Mouse (Mus musculus): ENCODE measurements at regions not wholly inside any gene's neighbourhood (a gene's known extent, or its start where the extent isn't known, plus 50 kb on each side); places are given as distances from the start of the nearest gene placed in this dataset.

DNA sequence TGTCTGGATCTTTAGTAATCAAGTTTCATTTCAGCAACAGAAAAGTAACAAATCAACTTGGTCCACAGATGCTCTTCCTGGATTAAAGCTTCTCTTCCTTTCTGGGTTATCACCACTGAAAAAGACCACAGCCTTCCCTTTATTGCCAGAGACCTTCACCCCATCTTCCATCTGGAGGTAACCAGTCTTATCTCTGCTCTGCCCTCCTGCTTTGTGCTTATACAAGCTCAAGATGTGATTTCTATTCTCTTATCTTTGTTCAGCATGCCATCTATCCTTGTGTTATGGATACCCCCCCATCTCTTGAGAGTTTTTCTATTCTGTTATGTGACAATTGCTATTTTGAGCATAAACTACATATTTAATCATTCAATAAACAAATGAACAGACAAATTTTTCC, 734.5 kb upstream of the Tbl1xr1 start:
- TF ChIP-seq CTCF (IDR thresholded peaks at IDR 0.05; ENCODE audit: insufficient read depth, low read depth, low read length) (no peak), POLR2A (IDR thresholded peaks at IDR 0.05; ENCODE audit: insufficient read depth, low read depth, low read length) (no peak)
